Mouse (Mus musculus) lung, adult 2 months (tissue): ENCODE data around the gene Tmtc2. TPM values are rescaled to one million over a fixed set of nuclear protein-coding genes. Genes with fewer than 3 reads are reported as not detected.
A peak's percentile ranks its signal among the peaks of the same experiment; 100 is the strongest.

Experiments
- DNase-seq: peaks from one replicate; pipeline ENCODE4 v3.0.0; 2022
- H3K4me1 ChIP-seq: fragments of 200-500 bp; 2 replicates; pipeline ENCODE4 v1.6.1; 2011; ENCODE audit warnings: low read length; ENCODE audit not compliant: control insufficient read depth, insufficient read depth
- H3K4me3 ChIP-seq: fragments of 200-500 bp; replicated peaks from 2 replicates; pipeline ENCODE3; 2011; ENCODE audit warnings: low read depth, mild to moderate bottlenecking, control low read depth, low read length; ENCODE audit errors: extremely low read depth
- CTCF ChIP-seq: fragments of 200-500 bp; IDR thresholded peaks from 2 replicates; pipeline ENCODE4 v1.5.1; 2011; ENCODE audit warnings: mild to moderate bottlenecking, low read length, control low read depth; ENCODE audit not compliant: insufficient read depth
- POLR2A ChIP-seq: fragments of 200-500 bp; IDR thresholded peaks from 2 replicates; pipeline ENCODE4 v1.6.1; 2011; ENCODE audit warnings: low read depth, mild to moderate bottlenecking, control low read depth, low read length, borderline replicate concordance; ENCODE audit errors: extremely low read depth
- WGBS: fragments of 180-500 bp; shearing (Covaris S2); methylation state at CpG from one replicate; pipeline ENCODE4 v1.1.7; 2018; 5-methylcytosine and 5-hydroxymethylcytosine counted together
- polyA plus RNA-seq: library from polyadenylated mRNA; depleted of rRNA; stranded (reverse); fragments of >200 nt; gene quantifications from 2 replicates; pipeline ENCODE4 v1.2.3, GENCODE M21; 2012

Tmtc2 gene
- polyA plus RNA-seq, 1 experiment = 17.7 TPM

GRCm38 (mm10) chr10:105401754-105402480, 172.3 kb downstream of the Tmtc2 start:
- WGBS = 88% methylated on average over 11 of the region's 11 CpGs
- no peak for DNase-seq
- no peak overlapping the region for H3K4me3 ChIP-seq
- no peak for TF ChIP-seq POLR2A
- no peak for TF ChIP-seq CTCF
- peaks cover 7% of the 10 kb centered on the region for H3K4me1 ChIP-seq

DNA sequence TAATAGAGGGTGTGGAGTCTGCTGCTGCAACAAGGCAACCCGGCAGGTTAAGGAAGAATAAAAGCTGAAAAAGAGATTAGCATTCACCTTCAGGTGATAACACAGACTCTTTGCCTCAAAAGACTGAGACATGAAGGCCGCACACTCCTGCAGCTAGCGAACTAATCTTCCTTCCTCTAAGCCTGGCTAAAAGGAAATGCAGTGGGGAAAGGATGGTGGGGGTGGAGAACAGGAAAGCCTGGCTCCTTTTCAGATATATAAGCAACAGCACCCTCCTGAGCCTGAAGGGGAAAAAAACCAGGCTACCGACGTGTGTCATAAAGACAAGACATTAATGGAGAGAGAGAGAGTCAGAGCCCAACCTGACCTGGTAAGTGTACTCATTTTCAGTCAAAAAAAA, 174.9 kb downstream of the Tmtc2 start:
- H3K4me3 ChIP-seq = no peak overlapping the region
- H3K4me1 ChIP-seq = peaks cover 7% of the 10 kb centered on the region
- no peak for TF ChIP-seq CTCF
- TF ChIP-seq POLR2A = no peak
- 35% methylated on average over 5 of the region's 5 CpGs for WGBS
- no peak for DNase-seq

GRCm38 (mm10) chr10:105384065-105384464, 190.2 kb downstream of the Tmtc2 start:
- Histone ChIP-seq H3K4me1 (no peaks in the 10 kb centered on the region), H3K4me3 (no peak overlapping the region)
- TF ChIP-seq CTCF (no peak), POLR2A (no peak)
- DNase-seq = no peak
- 55% methylated on average over 4 of the region's 4 CpGs for WGBS

GRCm38 (mm10) chr10:105381705-105382104, 192.5 kb downstream of the Tmtc2 start:
- DNase-seq = no peak
- no peak overlapping the region for H3K4me3 ChIP-seq
- 90% methylated on average over 1 of the region's 1 CpGs for WGBS
- H3K4me1 ChIP-seq = no peaks in the 10 kb centered on the region
- TF ChIP-seq POLR2A = no peak
- TF ChIP-seq CTCF = no peak

DNA sequence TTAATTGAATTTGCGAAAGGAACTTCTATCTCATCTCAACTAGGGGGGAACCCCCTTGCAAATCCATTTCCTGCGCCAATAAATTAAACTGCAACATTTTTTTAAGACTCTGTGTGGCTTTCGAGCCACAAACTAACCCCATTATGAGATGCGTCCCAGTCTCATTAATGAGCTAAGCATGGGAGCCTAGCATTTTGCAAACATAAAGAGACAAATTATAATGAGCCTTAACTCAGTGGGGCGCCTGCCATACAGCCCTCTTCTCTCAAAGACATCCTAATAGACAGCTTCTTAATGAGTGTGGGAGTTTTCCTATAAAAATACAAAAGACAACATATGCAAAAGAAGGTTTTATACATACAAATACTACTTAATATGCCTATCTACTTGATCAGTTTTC, 193.0 kb downstream of the Tmtc2 start:
- DNase-seq = no peak
- WGBS = 88% methylated on average over 5 of the region's 5 CpGs
- no peak overlapping the region for H3K4me3 ChIP-seq
- no peak for TF ChIP-seq POLR2A
- no peak for TF ChIP-seq CTCF
- H3K4me1 ChIP-seq = no peaks in the 10 kb centered on the region

- no peak for DNase-seq
- Histone ChIP-seq H3K4me1 (no peaks in the 10 kb centered on the region), H3K4me3 (no peak overlapping the region)
- TF ChIP-seq POLR2A (no peak), CTCF (no peak)
- 73% methylated on average over 7 of the region's 7 CpGs for WGBS
Observed at GRCm38 (mm10) chr10:105380584-105380983, 193.7 kb downstream of the Tmtc2 start.

DNA sequence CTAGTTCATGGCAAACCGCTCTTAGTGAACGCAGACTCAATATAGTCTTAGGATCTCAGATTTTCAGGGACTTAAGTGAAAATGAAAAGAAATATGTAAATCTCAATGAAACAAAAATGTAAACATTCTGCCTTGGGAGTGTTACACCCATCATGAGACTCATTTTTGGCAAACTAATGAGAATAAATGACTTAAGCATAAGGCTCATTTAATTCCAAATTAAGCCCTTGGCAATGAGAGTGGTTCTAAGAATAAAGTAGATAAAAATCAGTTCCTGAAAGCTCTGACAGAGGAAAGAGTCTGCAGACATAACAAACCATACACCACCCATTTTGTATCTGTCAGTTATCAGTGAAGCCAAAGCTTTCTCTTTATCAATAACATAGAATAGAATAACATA, 196.5 kb downstream of the Tmtc2 start:
- DNase-seq = no peak
- WGBS = 93% methylated on average over 2 of the region's 2 CpGs
- Histone ChIP-seq H3K4me3 (no peak overlapping the region), H3K4me1 (no peaks in the 10 kb centered on the region)
- no peak for TF ChIP-seq POLR2A

GRCm38 (mm10) chr10:105373265-105373664, 201.0 kb downstream of the Tmtc2 start:
- H3K4me3 ChIP-seq = no peak overlapping the region
- no peak for DNase-seq
- 95% methylated on average over 8 of the region's 8 CpGs for WGBS

DNA sequence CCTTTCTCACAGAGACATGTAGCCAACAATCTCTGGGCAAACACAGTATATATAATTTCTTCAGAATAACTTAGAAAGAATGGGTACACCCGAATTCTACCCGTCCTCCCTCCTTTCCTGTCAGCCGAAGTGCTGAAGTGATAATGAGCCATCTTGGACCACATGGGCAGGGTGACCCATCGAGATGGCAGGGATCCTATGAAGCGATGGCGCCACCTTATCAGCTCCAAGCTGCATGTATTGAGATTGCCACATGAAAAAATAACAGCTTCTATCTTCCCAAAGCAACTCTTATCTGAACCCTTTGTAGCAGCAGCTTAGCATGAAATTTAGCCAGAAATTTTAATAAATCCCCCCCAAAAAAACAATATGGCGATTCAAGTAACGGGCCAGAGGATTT, 206.0 kb downstream of the Tmtc2 start:
- WGBS = 80% methylated on average over 8 of the region's 8 CpGs
- no peak for DNase-seq

More at GRCm38 (mm10) chr10:105373265-105373664, 201.0 kb downstream of the Tmtc2 start:
- H3K4me1 ChIP-seq = no peaks in the 10 kb centered on the region
- TF ChIP-seq CTCF (0 out of 2 replicates have a peak, but pooled peaks have one; percentile 12), POLR2A (no peak)

GRCm38 (mm10) chr10:105364480-105364879, 209.8 kb downstream of the Tmtc2 start:
- no peak overlapping the region for H3K4me3 ChIP-seq
- DNase-seq = no peak
- H3K4me1 ChIP-seq = peaks cover 4% of the 10 kb centered on the region; the same call in 1 of the 2 replicates
- TF ChIP-seq POLR2A (no peak), CTCF (no peak)
- 84% methylated on average over 3 of the region's 3 CpGs for WGBS

More for the DNA sequence above, 206.0 kb downstream of the Tmtc2 start:
- Histone ChIP-seq H3K4me3 (no peak overlapping the region), H3K4me1 (peaks cover 4% of the 10 kb centered on the region; the same call in 1 of the 2 replicates)
- TF ChIP-seq CTCF (no peak), POLR2A (no peak)
